Mouse (Mus musculus): ENCODE data around the gene 4921507P07Rik. TPM values are rescaled to one million over a fixed set of nuclear protein-coding genes. Genes with fewer than 3 reads are reported as not detected.
A peak's percentile ranks its signal among the peaks of the same experiment; 100 is the strongest.
"Not testable (repeated sequence)": the region's sequence is repeated elsewhere in the genome, so short reads cannot be mapped to it uniquely, and the experiment has no call there.

4921507P07Rik gene
- polyA plus RNA-seq (2015; fragmentation: Nextera tagmentation; extraction: Ambion mirVana), result 0.40 and 0.41 TPM in 2 replicates

- ATAC-seq (ENCODE audit: borderline replicate concordance, extremely low read depth, low FRiP score, low TSS enrichment), result peak; percentile 99
- peak within 1 kb of the TSS; percentile 96 for H3K4me2 ChIP-seq
- H3K9me3 ChIP-seq, result no peaks in the 10 kb centered on the region
- peaks cover 18% of the 10 kb centered on the region for H3K4me1 ChIP-seq
- H3K27me3 ChIP-seq, result no peaks in the 10 kb centered on the region
- peak within 1 kb of the TSS; percentile 59 for H3K4me3 ChIP-seq
- H3K27ac ChIP-seq, result peak within 1 kb of the TSS; percentile 3; the same call in 1 of the 2 replicates
- under 1% methylated on average over 62 of the region's 62 CpGs for WGBS
- H3K9ac ChIP-seq, result peak within 1 kb of the TSS; percentile 54
- H3K36me3 ChIP-seq, result no peaks in the 10 kb centered on the region
Observed at GRCm38 (mm10) chr6:50596301-50597211, at the start of gene 4921507P07Rik. Gene 4921507P07Rik, minus strand, starts transcription at chr6:50596632.

- H3K4me1 ChIP-seq, result no peaks in the 10 kb centered on the region
- no peak overlapping the region for H3K9ac ChIP-seq
- H3K27me3 ChIP-seq, result no peaks in the 10 kb centered on the region
- no peak overlapping the region for H3K4me3 ChIP-seq
- WGBS, result 44% methylated on average over 3 of the region's 3 CpGs
- H3K27ac ChIP-seq, result no peak overlapping the region
- no peaks in the 10 kb centered on the region for H3K36me3 ChIP-seq
- no peaks in the 10 kb centered on the region for H3K9me3 ChIP-seq
- ATAC-seq (ENCODE audit: borderline replicate concordance, extremely low read depth, low FRiP score, low TSS enrichment), result no peak
- H3K4me2 ChIP-seq, result no peak overlapping the region
Observed at GRCm38 (mm10) chr6:50644701-50645100, 48.3 kb upstream of the 4921507P07Rik start.

- 62% methylated on average over 5 of the region's 5 CpGs for WGBS
- Histone ChIP-seq H3K4me2 (no peak overlapping the region), H3K27ac (no peak overlapping the region), H3K4me3 (no peak overlapping the region), H3K9ac (no peak overlapping the region), H3K27me3 (no peaks in the 10 kb centered on the region), H3K36me3 (no peaks in the 10 kb centered on the region), H3K9me3 (no peaks in the 10 kb centered on the region), H3K4me1 (no peaks in the 10 kb centered on the region)
- ATAC-seq (ENCODE audit: borderline replicate concordance, extremely low read depth, low FRiP score, low TSS enrichment), result no peak
Observed at GRCm38 (mm10) chr6:50641898-50642297, 45.5 kb upstream of the 4921507P07Rik start.

GRCm38 (mm10) chr6:50640377-50640776, 43.9 kb upstream of the 4921507P07Rik start:
- Histone ChIP-seq H3K4me1 (no peaks in the 10 kb centered on the region), H3K9ac (no peak overlapping the region), H3K4me2 (no peak overlapping the region), H3K36me3 (no peaks in the 10 kb centered on the region), H3K27me3 (no peaks in the 10 kb centered on the region), H3K4me3 (no peak overlapping the region), H3K27ac (no peak overlapping the region), H3K9me3 (no peaks in the 10 kb centered on the region)
- WGBS, result 61% methylated on average over 4 of the region's 4 CpGs
- no peak for ATAC-seq (ENCODE audit: borderline replicate concordance, extremely low read depth, low FRiP score, low TSS enrichment)

GRCm38 (mm10) chr6:50639656-50640055, 43.2 kb upstream of the 4921507P07Rik start:
- H3K27me3 ChIP-seq, result no peaks in the 10 kb centered on the region
- no peak overlapping the region for H3K9ac ChIP-seq
- H3K36me3 ChIP-seq, result no peaks in the 10 kb centered on the region
- no peaks in the 10 kb centered on the region for H3K9me3 ChIP-seq
- no peak for ATAC-seq (ENCODE audit: borderline replicate concordance, extremely low read depth, low FRiP score, low TSS enrichment)
- H3K4me1 ChIP-seq, result no peaks in the 10 kb centered on the region
- H3K27ac ChIP-seq, result no peak overlapping the region
- no peak overlapping the region for H3K4me2 ChIP-seq
- 17% methylated on average over 2 of the region's 2 CpGs for WGBS
- H3K4me3 ChIP-seq, result no peak overlapping the region

GRCm38 (mm10) chr6:50626170-50626569, 29.7 kb upstream of the 4921507P07Rik start:
- ATAC-seq (ENCODE audit: borderline replicate concordance, extremely low read depth, low FRiP score, low TSS enrichment); H3K4me2 ChIP-seq; H3K9ac ChIP-seq; H3K36me3 ChIP-seq; H3K4me3 ChIP-seq; H3K9me3 ChIP-seq; H3K4me1 ChIP-seq; H3K27ac ChIP-seq; H3K27me3 ChIP-seq: not testable (repeated sequence)
- 68% methylated on average over 2 of the region's 2 CpGs for WGBS

GRCm38 (mm10) chr6:50618273-50618672, 21.8 kb upstream of the 4921507P07Rik start:
- not testable (repeated sequence) for H3K4me1 ChIP-seq; H3K27me3 ChIP-seq; H3K27ac ChIP-seq; H3K36me3 ChIP-seq; H3K9me3 ChIP-seq; H3K4me3 ChIP-seq; H3K9ac ChIP-seq; H3K4me2 ChIP-seq; ATAC-seq (ENCODE audit: borderline replicate concordance, extremely low read depth, low FRiP score, low TSS enrichment)
- WGBS, result 79% methylated on average over 1 of the region's 1 CpGs

GRCm38 (mm10) chr6:50601620-50602019, 5.2 kb upstream of the 4921507P07Rik start:
- Histone ChIP-seq H3K9me3 (no peaks in the 10 kb centered on the region), H3K27ac (no peak overlapping the region), H3K36me3 (no peaks in the 10 kb centered on the region), H3K9ac (no peak overlapping the region), H3K4me1 (peaks cover 12% of the 10 kb centered on the region), H3K4me3 (no peak overlapping the region), H3K4me2 (no peak overlapping the region), H3K27me3 (no peaks in the 10 kb centered on the region)
- ATAC-seq (ENCODE audit: borderline replicate concordance, extremely low read depth, low FRiP score, low TSS enrichment), result no peak
- WGBS, result 20% methylated on average over 4 of the region's 4 CpGs

GRCm38 (mm10) chr6:50598560-50598959, 2.1 kb upstream of the 4921507P07Rik start:
- H3K27ac ChIP-seq, result no peak overlapping the region; the same call in 1 of the 2 replicates
- H3K4me1 ChIP-seq, result peaks cover 18% of the 10 kb centered on the region
- ATAC-seq (ENCODE audit: borderline replicate concordance, extremely low read depth, low FRiP score, low TSS enrichment), result no peak
- no peak overlapping the region for H3K9ac ChIP-seq
- WGBS, result 30% methylated on average over 5 of the region's 5 CpGs
- no peaks in the 10 kb centered on the region for H3K27me3 ChIP-seq
- no peaks in the 10 kb centered on the region for H3K9me3 ChIP-seq
- no peak overlapping the region for H3K4me3 ChIP-seq
- H3K36me3 ChIP-seq, result no peaks in the 10 kb centered on the region
- H3K4me2 ChIP-seq, result no peak overlapping the region

- Histone ChIP-seq H3K9me3 (no peaks in the 10 kb centered on the region), H3K9ac (no peak overlapping the region), H3K36me3 (no peaks in the 10 kb centered on the region), H3K27ac (no peak overlapping the region), H3K4me3 (no peak overlapping the region), H3K27me3 (no peaks in the 10 kb centered on the region), H3K4me1 (peaks cover 18% of the 10 kb centered on the region), H3K4me2 (no peak overlapping the region)
- no peak for ATAC-seq (ENCODE audit: borderline replicate concordance, extremely low read depth, low FRiP score, low TSS enrichment)
- 74% methylated on average over 2 of the region's 2 CpGs for WGBS
Observed at GRCm38 (mm10) chr6:50594372-50594771, 2.1 kb downstream of the 4921507P07Rik start.

GRCm38 (mm10) chr6:50593334-50593845, 3.0 kb downstream of the 4921507P07Rik start:
- WGBS, result 71% methylated on average over 10 of the region's 10 CpGs
- Histone ChIP-seq H3K27ac (no peak overlapping the region), H3K9ac (no peak overlapping the region), H3K27me3 (no peaks in the 10 kb centered on the region), H3K4me1 (peaks cover 12% of the 10 kb centered on the region), H3K9me3 (no peaks in the 10 kb centered on the region), H3K4me2 (no peak overlapping the region), H3K36me3 (no peaks in the 10 kb centered on the region), H3K4me3 (no peak overlapping the region)
- ATAC-seq (ENCODE audit: borderline replicate concordance, extremely low read depth, low FRiP score, low TSS enrichment), result no peak

GRCm38 (mm10) chr6:50590234-50590633, 6.2 kb downstream of the 4921507P07Rik start:
- no peak overlapping the region for H3K27ac ChIP-seq
- H3K4me1 ChIP-seq, result 0 out of 2 replicates have a peak, but pooled peaks cover 2% of the 10 kb centered on the region
- no peak overlapping the region for H3K9ac ChIP-seq
- no peak for ATAC-seq (ENCODE audit: borderline replicate concordance, extremely low read depth, low FRiP score, low TSS enrichment)
- H3K4me3 ChIP-seq, result no peak overlapping the region
- H3K27me3 ChIP-seq, result no peaks in the 10 kb centered on the region
- no peaks in the 10 kb centered on the region for H3K9me3 ChIP-seq
- no peak overlapping the region for H3K4me2 ChIP-seq
- WGBS, result 63% methylated on average over 3 of the region's 3 CpGs
- H3K36me3 ChIP-seq, result no peaks in the 10 kb centered on the region

Measured in lung, embryonic 15.5 days (tissue).